Mouse (Mus musculus) gastrocnemius, adult 2 months (tissue): ENCODE measurements around the gene Nr3c2. TPM values are rescaled to one million over a fixed set of nuclear protein-coding genes. Genes with fewer than 3 reads are reported as not detected.

Source experiments
- DNase-seq: peaks from one replicate; pipeline ENCODE4 v3.0.0; 2022
- H3K27ac ChIP-seq: fragments of 200-600 bp; 2 replicates; pipeline ENCODE4 v1.8.1; 2022; ENCODE audit warnings: mild to moderate bottlenecking
- H3K4me3 ChIP-seq: fragments of 200-600 bp; 2 replicates; pipeline ENCODE4 v1.8.1; 2022; ENCODE audit warnings: mild to moderate bottlenecking, moderate library complexity
- CTCF ChIP-seq: fragments of 200-600 bp; IDR thresholded peaks from 2 replicates; pipeline ENCODE4 v1.8.1; 2022; ENCODE audit warnings: antibody characterized with exemption, mild to moderate bottlenecking, moderate library complexity
- intact Hi-C: fragments of 180-260 bp; cut with DNase I; formaldehyde crosslinking; loops from one replicate; pipeline ENCODE4 v1.15.1; 2025
- total RNA-seq, 2 experiments: library from RNA; stranded (reverse); gene quantifications; 2 replicates each; pipeline ENCODE4 v1.2.3; 2021

The Nr3c2 gene
- total RNA-seq, 2 experiments from 2014 or later = 6.2 to 17.0 TPM

DNA sequence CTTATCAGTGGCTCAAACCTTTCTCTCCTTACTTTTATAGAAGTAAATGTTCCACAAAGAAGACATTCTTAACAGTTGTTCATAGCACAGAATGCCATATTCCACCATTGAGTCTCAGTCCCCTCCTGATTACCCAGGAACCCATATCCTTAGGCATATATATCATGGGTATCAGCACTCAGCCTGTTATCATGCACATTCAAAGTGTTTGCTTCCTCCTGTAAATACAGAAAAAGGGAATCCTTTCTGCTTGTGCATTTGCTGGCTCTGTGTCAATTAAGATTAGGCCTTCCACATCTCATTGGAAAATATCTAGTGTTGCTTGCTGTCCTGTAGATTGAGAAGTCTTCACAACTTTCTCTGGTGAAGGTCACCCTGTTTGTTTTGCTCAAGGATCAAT is 12.0 kb downstream of the Nr3c2 start:
- intact Hi-C loops = no loop called here
- no peak for DNase-seq
- TF ChIP-seq CTCF = no peak
- H3K4me3 ChIP-seq = no peak overlapping the region
- H3K27ac ChIP-seq = no peak overlapping the region

DNA sequence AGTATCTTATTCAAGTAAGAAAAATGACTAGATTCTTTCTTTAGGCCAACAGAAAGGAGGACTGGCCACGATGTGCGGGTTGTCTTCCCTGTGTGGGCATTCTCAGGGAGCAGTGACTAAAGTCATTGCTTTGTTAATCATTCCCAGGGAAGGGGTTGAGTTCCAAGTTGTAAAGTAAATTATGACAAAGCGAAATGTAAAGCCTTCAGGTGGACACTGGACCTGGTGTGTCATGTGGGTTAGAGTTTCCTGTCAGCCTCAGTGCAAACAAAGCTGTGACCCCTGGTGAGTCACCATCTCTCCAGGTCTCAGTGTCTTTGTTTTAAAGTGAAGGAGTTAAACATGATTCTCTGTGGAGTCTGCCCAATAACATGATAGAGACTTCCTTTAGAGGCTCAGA is 13.4 kb downstream of the Nr3c2 start:
- H3K4me3 ChIP-seq = no peak overlapping the region
- no peak for DNase-seq
- intact Hi-C loops = no loop called here
- no peak overlapping the region for H3K27ac ChIP-seq
- no peak for TF ChIP-seq CTCF

DNA sequence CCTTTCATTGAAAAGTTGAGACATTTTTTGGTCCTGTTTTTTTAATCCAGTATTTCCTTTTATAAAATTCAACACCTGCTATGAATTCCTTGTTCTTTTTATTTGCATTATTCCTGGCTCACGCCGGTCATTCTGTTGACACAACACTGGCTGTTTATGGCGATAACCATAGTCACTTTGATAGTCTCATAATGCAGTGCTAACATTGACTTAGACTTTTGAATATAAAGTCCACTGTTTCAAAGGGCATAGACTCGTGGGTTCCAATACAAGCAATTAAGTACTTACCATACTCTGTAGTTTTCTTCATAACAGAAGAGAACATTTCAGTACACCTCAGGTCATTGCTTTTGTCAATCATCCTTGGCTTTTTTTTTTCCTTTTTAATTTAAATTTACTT is 14.0 kb downstream of the Nr3c2 start:
- TF ChIP-seq CTCF = no peak
- intact Hi-C loops = no loop called here
- Histone ChIP-seq H3K27ac (no peak overlapping the region), H3K4me3 (no peak overlapping the region)
- DNase-seq = no peak

DNA sequence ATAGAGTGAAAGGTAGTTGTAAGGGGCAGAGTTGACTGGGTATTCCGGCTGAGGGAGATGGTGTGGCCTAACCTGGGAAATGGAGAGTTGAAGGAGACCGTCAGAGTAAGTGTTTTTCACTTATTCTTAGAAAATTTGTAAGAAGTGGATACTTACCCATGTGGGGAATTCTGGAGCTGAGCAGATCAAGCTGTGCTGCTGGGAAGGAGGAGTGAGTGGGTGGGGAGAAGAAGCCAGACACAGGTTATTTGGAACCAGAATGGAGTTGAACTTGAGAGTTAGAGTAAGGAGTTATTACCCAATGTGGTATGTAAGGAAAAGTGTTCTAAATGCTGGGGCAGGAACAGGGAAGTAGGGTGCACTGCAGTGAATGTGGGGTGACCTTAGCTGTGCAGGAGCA is 16.0 kb downstream of the Nr3c2 start:
- H3K27ac ChIP-seq = no peak overlapping the region
- no peak for TF ChIP-seq CTCF
- no peak for DNase-seq
- no peak overlapping the region for H3K4me3 ChIP-seq
- intact Hi-C loops = no loop called here

DNA sequence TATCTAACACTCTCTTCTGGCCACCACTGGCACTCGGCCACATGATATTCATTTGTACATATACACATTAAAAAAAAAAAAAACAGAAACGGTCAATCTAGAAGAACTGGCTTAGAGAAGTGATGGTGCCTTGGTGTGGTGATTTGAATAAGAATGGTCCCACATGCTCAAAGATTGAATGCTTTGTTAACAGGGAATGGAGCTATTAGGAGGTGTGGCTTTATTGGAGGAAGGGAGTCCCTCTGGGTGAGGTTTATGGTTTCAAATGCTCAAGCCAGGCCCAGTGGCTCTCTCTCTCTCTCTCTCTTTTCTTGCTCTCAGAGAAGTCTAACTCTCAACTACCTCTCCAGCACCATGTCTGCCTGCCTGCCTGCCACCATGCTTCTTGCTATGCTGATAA is 20.3 kb downstream of the Nr3c2 start:
- no peak overlapping the region for H3K27ac ChIP-seq
- no peak for TF ChIP-seq CTCF
- intact Hi-C loops = no loop called here
- no peak for DNase-seq
- H3K4me3 ChIP-seq = no peak overlapping the region

DNA sequence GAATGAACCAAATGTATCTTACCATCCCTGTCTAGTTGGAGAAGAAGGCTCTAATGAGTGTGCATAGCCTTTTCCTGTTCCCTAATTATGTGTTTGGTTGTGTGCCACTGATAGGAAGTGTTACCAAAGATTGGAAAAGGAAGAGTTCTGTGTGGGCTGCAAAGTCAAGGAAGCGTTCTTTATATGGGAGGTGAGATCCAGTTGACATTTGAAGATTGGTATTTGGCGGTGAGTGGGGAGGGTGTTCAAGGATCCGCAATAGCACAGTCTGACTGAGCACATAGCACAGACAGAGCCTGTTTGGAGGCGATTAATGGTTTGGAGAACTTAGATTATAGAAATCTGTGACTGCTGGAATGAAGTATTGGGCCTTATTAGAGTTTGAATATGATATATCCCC is 24.9 kb downstream of the Nr3c2 start:
- Histone ChIP-seq H3K27ac (no peak overlapping the region), H3K4me3 (no peak overlapping the region)
- TF ChIP-seq CTCF = no peak
- no peak for DNase-seq
- intact Hi-C loops = no loop called here

DNA sequence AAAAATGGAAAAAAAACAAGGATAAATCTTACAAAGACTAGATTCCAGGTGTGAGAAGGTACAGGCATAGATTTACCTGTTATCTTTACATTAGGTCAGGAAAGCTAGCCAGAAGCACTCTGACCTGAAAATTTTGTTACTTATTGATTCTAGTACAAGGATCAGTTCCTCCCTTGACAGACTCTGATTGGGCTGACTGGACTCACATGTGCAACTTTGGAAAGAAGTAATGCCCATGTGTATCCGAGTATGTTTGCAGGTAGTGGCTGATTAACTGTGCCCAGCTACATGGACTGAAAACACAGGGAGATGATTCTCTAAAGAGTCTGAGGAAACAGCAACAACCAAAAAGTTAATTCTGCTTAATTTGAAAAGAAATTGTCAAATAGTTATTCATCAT is 29.1 kb downstream of the Nr3c2 start:
- no peak for DNase-seq
- no peak overlapping the region for H3K27ac ChIP-seq
- intact Hi-C loops = no loop called here
- H3K4me3 ChIP-seq = no peak overlapping the region
- no peak for TF ChIP-seq CTCF

DNA sequence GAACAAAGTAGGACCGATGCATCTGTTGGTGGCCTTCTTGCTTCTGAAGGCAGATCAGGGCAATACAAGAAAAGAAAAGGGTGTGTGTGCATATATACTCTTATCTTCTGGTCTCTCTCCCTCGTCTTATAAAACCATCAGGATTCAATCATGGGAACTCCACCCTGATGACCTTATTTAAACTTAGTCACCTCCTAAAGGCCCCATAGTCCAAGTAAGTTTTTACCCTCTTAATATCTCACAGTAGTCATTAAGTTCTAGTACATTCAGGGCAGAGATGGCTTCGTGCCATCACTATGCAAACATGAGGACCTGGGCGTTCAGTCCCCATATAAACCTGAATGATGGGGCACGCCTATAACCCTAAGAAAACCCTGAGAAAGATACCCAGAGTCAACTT is 29.6 kb downstream of the Nr3c2 start:
- intact Hi-C loops = no loop called here
- TF ChIP-seq CTCF = no peak

DNA sequence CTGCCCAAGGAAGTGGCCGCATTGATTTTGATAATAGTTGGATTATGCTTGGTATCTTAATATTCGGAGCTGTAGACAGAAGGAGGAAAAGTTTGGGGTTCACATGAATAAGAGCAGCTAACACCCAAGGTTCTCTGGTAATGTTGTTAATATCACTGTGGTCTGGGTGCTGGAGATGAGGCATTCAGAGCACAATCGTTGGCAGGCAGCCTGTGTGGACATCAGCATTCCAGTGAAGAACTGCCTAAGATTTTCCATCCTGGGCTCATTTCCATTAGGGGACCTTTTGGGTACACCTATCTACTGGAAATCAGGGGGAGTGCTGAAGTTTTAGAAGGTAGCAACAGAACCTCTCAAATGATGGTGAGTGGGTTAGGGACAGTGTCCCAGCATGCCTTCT is 65.8 kb downstream of the Nr3c2 start:
- Histone ChIP-seq H3K27ac (no peak overlapping the region), H3K4me3 (no peak overlapping the region)
- TF ChIP-seq CTCF = no peak
- no peak for DNase-seq
- intact Hi-C loops = no loop called here

More for the DNA sequence above, 29.6 kb downstream of the Nr3c2 start:
- no peak for DNase-seq
- Histone ChIP-seq H3K4me3 (no peak overlapping the region), H3K27ac (no peak overlapping the region)

DNA sequence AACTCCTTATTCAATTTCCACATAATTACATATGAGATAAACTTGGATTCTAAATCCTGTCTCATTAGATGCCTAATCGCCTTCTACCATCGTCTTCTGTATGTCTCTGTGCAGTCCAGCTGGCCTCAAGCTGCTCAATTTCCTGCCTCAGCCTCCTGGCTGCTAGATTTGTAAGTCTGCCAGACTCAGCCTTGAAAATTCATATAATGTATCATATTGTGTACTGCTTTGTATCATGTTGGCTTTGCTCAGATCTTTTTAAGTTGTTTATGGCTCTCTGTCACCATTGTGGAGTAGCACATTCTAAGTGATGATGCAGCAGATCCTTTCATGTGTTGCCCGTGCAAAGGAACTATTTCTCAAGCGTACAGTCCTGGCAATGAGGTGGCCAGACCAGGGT is 71.9 kb downstream of the Nr3c2 start:
- Histone ChIP-seq H3K4me3 (no peak overlapping the region), H3K27ac (no peak overlapping the region)
- DNase-seq = no peak
- intact Hi-C loops = loop anchor here (5.0 to 10.0 kb wide), 2 partner anchors 69 to 154 kb away; no protein-coding TSS in a partner anchor
- TF ChIP-seq CTCF = no peak

DNA sequence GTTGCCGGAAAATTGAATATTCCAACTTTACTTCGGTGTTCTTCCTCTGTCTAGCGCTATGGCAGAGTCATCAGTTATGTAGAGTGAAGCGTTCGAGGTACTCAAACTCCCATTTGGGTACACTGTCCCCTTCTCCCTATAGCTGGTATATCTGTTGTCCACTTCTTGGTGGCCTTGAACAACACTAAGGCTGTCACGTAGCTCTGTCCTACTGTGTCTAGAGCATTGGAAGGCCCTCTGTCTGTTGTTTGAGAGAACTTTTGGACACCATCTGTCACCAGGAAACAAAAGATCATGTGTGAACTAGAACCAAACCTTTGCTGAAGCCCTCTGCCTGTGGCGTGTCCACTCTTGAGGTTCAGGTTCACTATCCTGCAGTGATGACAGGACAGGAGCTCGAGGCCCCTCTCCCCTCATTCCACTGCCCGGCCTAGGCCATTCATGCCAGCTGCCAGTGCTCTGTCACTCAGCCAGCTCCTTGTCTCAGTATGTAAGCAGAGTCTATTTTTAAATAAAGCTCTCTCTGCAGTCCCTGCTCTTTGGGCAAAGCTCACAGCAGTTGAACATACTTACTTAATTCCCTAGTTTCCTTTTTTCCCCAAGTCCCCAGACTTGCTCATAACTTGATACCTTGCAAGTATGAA is 72.6 kb downstream of the Nr3c2 start:
- Histone ChIP-seq H3K27ac (peak overlapping the region; percentile 83), H3K4me3 (peak overlapping the region; percentile 22; the same call in 1 of the 2 replicates)
- intact Hi-C loops = loop anchor here (5.0 to 10.0 kb wide), 2 partner anchors 70 to 153 kb away; no protein-coding TSS in a partner anchor
- TF ChIP-seq CTCF = no peak
- peak; percentile 68 for DNase-seq

DNA sequence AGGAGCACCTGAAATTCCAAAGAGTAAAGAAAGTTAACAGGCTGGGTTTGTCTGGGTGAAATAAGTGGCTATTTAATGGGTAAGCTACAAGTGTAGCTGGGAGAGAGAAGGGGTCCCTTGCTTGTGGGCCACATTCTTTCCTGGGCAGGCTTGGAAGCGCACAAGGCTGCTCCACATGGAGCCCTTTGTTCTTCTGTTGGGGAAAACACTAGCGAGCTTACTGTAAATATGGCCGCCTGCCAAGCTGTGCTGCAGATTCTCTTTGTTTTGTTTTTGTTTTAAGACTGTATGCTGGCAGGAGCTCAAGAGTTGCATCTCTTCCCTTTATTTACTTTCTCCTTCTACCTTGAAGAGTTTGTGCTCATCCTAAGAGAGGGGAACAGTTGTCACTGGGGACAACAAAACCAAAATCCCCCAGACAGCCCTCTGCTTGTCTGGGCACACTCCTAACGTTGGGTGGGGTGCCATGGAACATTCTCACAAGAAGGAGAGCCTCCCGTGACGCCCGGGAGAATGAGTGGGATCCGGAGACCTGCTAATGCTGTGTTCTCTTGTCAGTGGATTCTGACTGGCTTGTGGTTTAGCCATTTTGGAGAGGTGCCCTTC is 73.8 kb downstream of the Nr3c2 start:
- intact Hi-C loops = loop anchor here (5.0 to 10.0 kb wide), 2 partner anchors 71 to 152 kb away; no protein-coding TSS in a partner anchor
- DNase-seq = peak; percentile 27
- no peak for TF ChIP-seq CTCF
- Histone ChIP-seq H3K27ac (peak overlapping the region; percentile 83), H3K4me3 (peak overlapping the region; percentile 27)

DNA sequence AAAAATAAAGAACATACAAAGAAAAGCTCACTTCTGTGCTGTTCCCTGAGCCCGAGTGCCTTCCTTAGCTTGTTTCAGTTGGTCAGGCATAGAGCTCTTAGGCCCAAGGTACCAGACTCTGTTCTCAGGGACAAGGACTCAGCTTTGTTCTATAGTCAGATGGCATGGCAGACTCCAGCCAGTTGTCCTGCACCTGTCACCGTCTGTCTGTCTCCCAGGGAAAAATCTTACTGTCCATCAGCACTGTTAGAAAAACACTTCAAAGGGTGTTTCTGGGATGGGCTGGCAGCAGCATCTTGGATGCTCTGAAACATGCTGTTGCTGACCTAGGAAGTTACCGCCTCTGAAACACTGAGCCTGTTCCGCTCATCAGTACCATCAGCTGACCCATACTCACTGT is 78.7 kb downstream of the Nr3c2 start:
- no peak overlapping the region for H3K4me3 ChIP-seq
- intact Hi-C loops = loop anchor here (10.0 kb wide), 1 partner anchor 147 kb away; no protein-coding TSS in a partner anchor
- no peak overlapping the region for H3K27ac ChIP-seq
- no peak for DNase-seq
- TF ChIP-seq CTCF = no peak

DNA sequence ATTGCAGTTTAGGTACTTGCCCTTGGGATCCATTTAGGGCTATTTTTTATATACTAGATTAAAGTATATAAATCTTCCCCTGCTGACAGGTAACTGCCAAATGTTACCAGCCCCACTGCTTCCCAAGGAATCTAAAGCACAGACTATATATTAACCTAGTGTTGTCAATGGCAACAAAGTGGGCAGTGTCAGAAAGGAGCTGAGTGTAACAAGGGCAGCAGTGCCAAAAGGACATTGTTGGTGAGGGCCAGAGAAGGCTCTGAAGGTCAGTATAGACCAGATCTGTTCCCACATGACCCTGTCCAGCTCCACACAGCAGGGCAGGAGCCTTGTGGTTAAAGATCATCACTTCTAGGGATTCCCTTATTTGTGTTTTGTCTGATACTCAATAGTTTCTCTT is 84.8 kb downstream of the Nr3c2 start:
- TF ChIP-seq CTCF = no peak
- DNase-seq = no peak
- Histone ChIP-seq H3K27ac (no peak overlapping the region), H3K4me3 (no peak overlapping the region)
- intact Hi-C loops = no loop called here
